Mouse (Mus musculus): ENCODE data around the gene Ttll3. TPM values are rescaled to one million over a fixed set of nuclear protein-coding genes. Genes with fewer than 3 reads are reported as not detected.

The Ttll3 gene
- total RNA-seq, 2 experiments from 2014 or later = 1.7 to 2.7 TPM

DNA sequence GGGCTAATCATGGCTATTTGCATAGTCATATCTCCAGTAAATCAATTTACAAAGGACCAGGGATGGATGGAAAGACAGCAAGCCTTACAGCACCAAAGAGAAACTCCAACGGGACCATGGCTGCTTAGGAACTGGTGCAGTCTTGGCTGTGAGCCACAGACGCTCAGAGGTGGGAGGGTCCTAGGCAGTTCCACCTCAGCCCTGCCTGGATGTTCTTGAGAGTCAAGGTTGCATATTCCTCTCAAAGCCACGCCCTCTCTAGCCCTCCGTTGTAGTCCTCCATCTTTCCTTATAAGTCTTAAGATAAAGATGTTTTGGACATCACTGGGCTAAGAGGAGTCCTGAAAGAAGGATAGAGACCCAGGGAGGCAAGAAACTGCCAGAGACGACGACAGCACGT lies 75.0 kb downstream of the Ttll3 start:
- no peak for DNase-seq

Small RNAs within 50 kb of the gene (microRNA-seq; reads per million reads assigned to microRNA genes)
- gene Gm24387 = 0 reads per million in 2 experiments

Other genes with a start within 250 kb of the Ttll3 start
- under 1 TPM; 0.50 to 0.61 TPM for gene Lhfpl4, start 193.9 kb upstream of the Ttll3 start, total RNA-seq (2021)
- 10 to 100 TPM; 12.2 to 12.8 TPM for gene Mtmr14, start 151.4 kb upstream of the Ttll3 start, total RNA-seq (2021)
- gene Cpne9, start 107.0 kb upstream of the Ttll3 start, total RNA-seq (2021) = not detected
- gene Brpf1, start 82.1 kb upstream of the Ttll3 start, total RNA-seq (2021) = 10 to 100 TPM; 21.8 to 23.8 TPM
- gene Ogg1, start 62.3 kb upstream of the Ttll3 start, total RNA-seq (2021) = 1 to 10 TPM; 5.2 to 6.2 TPM
- gene Camk1, start 45.3 kb upstream of the Ttll3 start, total RNA-seq (2021) = 10 to 100 TPM; 73.5 to 73.7 TPM
- 10 to 100 TPM; 23.8 to 26.0 TPM for gene Tada3, start 11.4 kb upstream of the Ttll3 start, total RNA-seq (2021)
- gene Arpc4, start 11.1 kb upstream of the Ttll3 start, total RNA-seq (2021) = 100 to 1,000 TPM; 142 to 143 TPM
- 1 to 10 TPM; 7.1 to 7.9 TPM for gene Rpusd3, start 30.1 kb downstream of the Ttll3 start, total RNA-seq (2021)
- 1 to 10 TPM; 1.8 to 2.3 TPM for gene Cidec, start 46.5 kb downstream of the Ttll3 start, total RNA-seq (2021)
- 10 to 100 TPM; 28.3 to 34.7 TPM for gene Jagn1, start 53.3 kb downstream of the Ttll3 start, total RNA-seq (2021)
- 1 to 10 TPM; 1.1 to 1.3 TPM for gene Il17re, start 69.2 kb downstream of the Ttll3 start, total RNA-seq (2021)
- gene Il17rc, start 82.2 kb downstream of the Ttll3 start, total RNA-seq (2021) = 10 to 100 TPM in 1 of 2 experiments, 1 to 10 TPM in 1; 7.9 to 10.2 TPM
- gene Creld1, start 94.0 kb downstream of the Ttll3 start, total RNA-seq (2021) = 10 to 100 TPM; 34.6 to 41.5 TPM
- gene Prrt3, start 112.7 kb downstream of the Ttll3 start, total RNA-seq (2021) = not detected
- gene Emc3, start 142.4 kb downstream of the Ttll3 start, total RNA-seq (2021) = 10 to 100 TPM; 61.9 to 63.6 TPM
- 10 to 100 TPM in 1 of 2 experiments, 1 to 10 TPM in 1; 7.9 to 10.2 TPM for gene Fancd2, start 142.4 kb downstream of the Ttll3 start, total RNA-seq (2021)
- gene Fancd2os, start 211.5 kb downstream of the Ttll3 start, total RNA-seq (2021) = not detected
- 100 to 1,000 TPM; 101 to 102 TPM for gene Brk1, start 215.5 kb downstream of the Ttll3 start, total RNA-seq (2021)
- gene Vhl, start 234.7 kb downstream of the Ttll3 start, total RNA-seq (2021) = 10 to 100 TPM; 13.6 to 18.6 TPM
- gene Irak2, start 249.2 kb downstream of the Ttll3 start, total RNA-seq (2021) = 10 to 100 TPM in 1 of 2 experiments, 1 to 10 TPM in 1; 8.9 to 11.1 TPM

Measured in heart, postnatal 4 days (tissue).